Mouse (Mus musculus): ENCODE results near the gene G0s2. TPM values are rescaled to one million over a fixed set of nuclear protein-coding genes. Genes with fewer than 3 reads are reported as not detected.

Gene G0s2
- total RNA-seq, 2 experiments from 2014 or later, result 6.0 to 7.3 TPM

GRCm38 (mm10) chr1:193225531-193225930, 47.5 kb downstream of the G0s2 start:
- intact Hi-C loops (cut with DNase I), result no loop called here
- DNase-seq (ENCODE audit: extremely low spot score in 1 of 2, low spot score in 2 of 2), result no peak
- Histone ChIP-seq H3K4me3 (no peak overlapping the region), H3K27ac (no peak overlapping the region)
- no peak for TF ChIP-seq CTCF (IDR thresholded peaks at IDR 0.05)

Other genes with a start within 250 kb of the G0s2 start
- gene Syt14, start 237.4 kb downstream of the G0s2 start, total RNA-seq (2021), result 10 to 100 TPM; 27.5 to 28.2 TPM
- gene Diexf, start 142.9 kb downstream of the G0s2 start, total RNA-seq (2021), result 10 to 100 TPM; 20.9 to 25.5 TPM
- gene Irf6, start 120.1 kb downstream of the G0s2 start, total RNA-seq (2021), result 1 to 10 TPM in 1 of 2 experiments, under 1 TPM in 1; 0.68 to 1.1 TPM
- gene A130010J15Rik, start 105.2 kb downstream of the G0s2 start, total RNA-seq (2021), result 1 to 10 TPM; 3.4 to 3.5 TPM
- 1 to 10 TPM; 1.2 to 1.8 TPM for gene Traf3ip3, start 71.5 kb downstream of the G0s2 start, total RNA-seq (2021)
- gene Lamb3, start 65.5 kb downstream of the G0s2 start, total RNA-seq (2021), result 1 to 10 TPM in 1 of 2 experiments, under 1 TPM in 1; 0.97 to 1.1 TPM
- 10 to 100 TPM; 17.4 to 18.1 TPM for gene Hsd11b1, start 9.1 kb downstream of the G0s2 start, total RNA-seq (2021)
- 10 to 100 TPM; 41.7 to 47.6 TPM for gene Camk1g, start 97.1 kb upstream of the G0s2 start, total RNA-seq (2021)